Comparison of ENCODE assay signal across 8 mouse cellular contexts in genomic region chr6:137470901-137471598, GRCm38 (mm10).
DNase-seq lines count a peak whose midpoint lies in the region; ATAC-seq and TF ChIP-seq lines count a peak whose summit lies in the region.
"Had no signal": no experiment of that assay in that cellular context is flagged by ENCODE, and none has a peak within 500 bp of the region (broad histone marks: within the 10 kb centered on the region; RNA-seq: fewer than 3 reads in every experiment).

No protein-coding gene starts in this region.

- ATAC-seq in common myeloid progenitor, adult 5-6 weeks (replicated peaks; ENCODE audit: low read depth, poor library complexity, severe bottlenecking): peak; percentile 73
- ATAC-seq in intestine, embryonic 16.5 days: peak; percentile 87
- ATAC-seq in midbrain, embryonic 14.5 days (ENCODE audit: low FRiP score, low TSS enrichment): peak; percentile 74; the same call in 1 of the 2 replicates

- H3K9ac ChIP-seq in intestine, embryonic 16.5 days (ENCODE audit: low read depth, low read length): no peak overlapping the region
- no peak overlapping the region for H3K9ac ChIP-seq in midbrain, embryonic 14.5 days (replicated peaks; ENCODE audit: low read length)
- H3K9ac ChIP-seq: liver, embryonic 13.5 days had no signal

- no peak for TF ChIP-seq CTCF in bone marrow macrophage, adult 2 months (IDR thresholded peaks at IDR 0.05; ENCODE audit: low read depth, low read length)

- peak; percentile 59 for DNase-seq in gastrocnemius, postnatal 25 days
- DNase-seq in left cerebral cortex, postnatal 14 days (ENCODE audit: low spot score in 2 of 2): peak; percentile 90 to 94
- DNase-seq in midbrain, embryonic 14.5 days: peak; percentile 94
- DNase-seq in spleen, postnatal 10 days (ENCODE audit: low spot score in 2 of 2): peak; percentile 9 to 61
- DNase-seq: liver, embryonic 13.5 days had no signal

- no peak overlapping the region for H3K4me3 ChIP-seq in bone marrow macrophage, adult 2 months (ENCODE audit: insufficient read depth, low read length)
- no peak overlapping the region for H3K4me3 ChIP-seq in intestine, embryonic 16.5 days (ENCODE audit: low read length)
- no peak overlapping the region for H3K4me3 ChIP-seq in midbrain, embryonic 14.5 days (replicated peaks; ENCODE audit: low read depth, low read length)
- H3K4me3 ChIP-seq: liver, embryonic 13.5 days had no signal

- no peak overlapping the region for H3K4me2 ChIP-seq in intestine, embryonic 16.5 days (ENCODE audit: low read depth, low read length)
- no peak overlapping the region for H3K4me2 ChIP-seq in midbrain, embryonic 14.5 days (ENCODE audit: low read length)
- H3K4me2 ChIP-seq: liver, embryonic 13.5 days had no signal

- no peaks in the 10 kb centered on the region for H3K9me3 ChIP-seq in intestine, embryonic 16.5 days (ENCODE audit: control insufficient read depth, low read length)
- no peaks in the 10 kb centered on the region for H3K9me3 ChIP-seq in midbrain, embryonic 14.5 days (ENCODE audit: control insufficient read depth, low read length)
- H3K9me3 ChIP-seq: liver, embryonic 13.5 days had no signal

- 19% methylated on average over 11 of the region's 11 CpGs for WGBS in intestine, embryonic 16.5 days
- 28% methylated on average over 11 of the region's 11 CpGs for WGBS in midbrain, embryonic 14.5 days

- H3K27me3 ChIP-seq in intestine, embryonic 16.5 days (replicated peaks; ENCODE audit: control insufficient read depth, insufficient read depth, low read length): no peaks in the 10 kb centered on the region
- H3K27me3 ChIP-seq in midbrain, embryonic 14.5 days (ENCODE audit: control insufficient read depth, insufficient read depth, low read length): no peaks in the 10 kb centered on the region
- H3K27me3 ChIP-seq: liver, embryonic 13.5 days had no signal

- peaks cover 40% of the 10 kb centered on the region for H3K4me1 ChIP-seq in bone marrow macrophage, adult 2 months (ENCODE audit: control insufficient read depth, insufficient read depth, low read length)
- H3K4me1 ChIP-seq in intestine, embryonic 16.5 days (ENCODE audit: control insufficient read depth, insufficient read depth, low read length): peaks cover 27% of the 10 kb centered on the region
- H3K4me1 ChIP-seq in midbrain, embryonic 14.5 days (ENCODE audit: control insufficient read depth, insufficient read depth, low read length): peaks cover 11% of the 10 kb centered on the region
- H3K4me1 ChIP-seq: liver, embryonic 13.5 days had no signal

- TF ChIP-seq POLR2A in bone marrow macrophage, adult 2 months (IDR thresholded peaks at IDR 0.05; ENCODE audit: borderline replicate concordance, low read depth, low read length): no peak

- intact Hi-C loops in left cerebral cortex, postnatal 14 days (cut with DNase I): no loop called here

- H3K36me3 ChIP-seq in intestine, embryonic 16.5 days (ENCODE audit: control insufficient read depth, insufficient read depth, low read length): 0 out of 2 replicates have a peak, but pooled peaks cover 2% of the 10 kb centered on the region
- no peaks in the 10 kb centered on the region for H3K36me3 ChIP-seq in midbrain, embryonic 14.5 days (ENCODE audit: control insufficient read depth, insufficient read depth, low read length)
- H3K36me3 ChIP-seq: liver, embryonic 13.5 days had no signal

- peak overlapping the region; percentile 99 for H3K27ac ChIP-seq in bone marrow macrophage, adult 2 months (ENCODE audit: insufficient read depth, low read depth, low read length)
- H3K27ac ChIP-seq in intestine, embryonic 16.5 days (ENCODE audit: low read length): peak overlapping the region; percentile 82
- peak overlapping the region; percentile 66 for H3K27ac ChIP-seq in midbrain, embryonic 14.5 days (replicated peaks; ENCODE audit: low read depth, low read length)
- H3K27ac ChIP-seq: liver, embryonic 13.5 days had no signal

Comparison
In these comparisons a context has a peak if more than half of its experiments do, and no peak if none do; other contexts are left out.
1. DNase-seq: peak in every context shown above with its lines; median percentile 94 in midbrain, embryonic 14.5 days; 92 in left cerebral cortex, postnatal 14 days; 59 in gastrocnemius, postnatal 25 days; 35 in spleen, postnatal 10 days.